Mouse (Mus musculus) hindbrain, embryonic 14.5 days (tissue): ENCODE measurements around the gene Mllt3. TPM values are rescaled to one million over a fixed set of nuclear protein-coding genes. Genes with fewer than 3 reads are reported as not detected.

ENCODE experiments used
- ATAC-seq: fragments of 200-750 bp; cut with Nextera tagmentation; 2 replicates; pipeline ENCODE4 v1.8.0; 2017; ENCODE audit warnings: moderate number of reproducible peaks, mild to moderate bottlenecking, moderate TSS enrichment, moderate library complexity; ENCODE audit not compliant: low FRiP score
- DNase-seq: peaks from one replicate; pipeline ENCODE4 v3.0.0-alpha.2; 2015; ENCODE audit warnings: low spot score
- H3K27ac ChIP-seq: fragments of 300-500 bp; sonication (generic); 2 replicates; pipeline ENCODE4 v1.5.1; 2014; ENCODE audit warnings: mild to moderate bottlenecking, moderate library complexity
- H3K27me3 ChIP-seq: fragments of 300-500 bp; sonication (generic); 2 replicates; pipeline ENCODE4 v1.6.1; 2014; ENCODE audit warnings: mild to moderate bottlenecking, low read length, mixed read lengths; ENCODE audit not compliant: control insufficient read depth, insufficient read depth
- H3K36me3 ChIP-seq: fragments of 300-500 bp; sonication (generic); replicated peaks from 2 replicates; pipeline ENCODE4 v1.6.1; 2014; ENCODE audit not compliant: control insufficient read depth, insufficient read depth
- H3K4me1 ChIP-seq: fragments of 300-500 bp; sonication (generic); replicated peaks from 2 replicates; pipeline ENCODE4 v1.6.1; 2014; ENCODE audit warnings: antibody characterized with exemption, low read length, mixed read lengths; ENCODE audit not compliant: control insufficient read depth, insufficient read depth
- H3K4me2 ChIP-seq: fragments of 300-500 bp; sonication (generic); replicated peaks from 2 replicates; pipeline ENCODE4 v1.6.1; 2014; ENCODE audit warnings: mild to moderate bottlenecking, moderate library complexity
- H3K4me3 ChIP-seq: fragments of 300-500 bp; sonication (generic); replicated peaks from 2 replicates; pipeline ENCODE4 v1.5.1; 2014; ENCODE audit warnings: mild to moderate bottlenecking, low read length
- H3K9ac ChIP-seq: fragments of 300-500 bp; sonication (generic); 2 replicates; pipeline ENCODE4 v1.6.1; 2014
- H3K9me3 ChIP-seq: fragments of 300-500 bp; sonication (generic); 2 replicates; pipeline ENCODE4 v1.6.1; 2016; ENCODE audit warnings: low read length; ENCODE audit not compliant: control insufficient read depth
- WGBS: fragments of 180-500 bp; shearing (Covaris S2); extraction: QIAGEN DNeasy Blood & Tissue Kit; methylation state at CpG from one replicate; pipeline ENCODE4 v1.1.7; 2014; 5-methylcytosine and 5-hydroxymethylcytosine counted together
- polyA plus RNA-seq: library from polyadenylated mRNA; unstranded; fragments of >200 nt; fragmentation: Nextera tagmentation; extraction: Ambion mirVana; gene quantifications from 2 replicates; pipeline ENCODE4 v1.2.1, GENCODE M21; 2014

Gene Mllt3
- polyA plus RNA-seq, 1 experiment from 2014 or later = 72.9 TPM

- H3K9me3 ChIP-seq = no peaks in the 10 kb centered on the region
- H3K27ac ChIP-seq = 0 out of 2 replicates have a peak overlapping the region, but pooled peaks have one; percentile 34
- H3K36me3 ChIP-seq = no peaks in the 10 kb centered on the region
- 93% methylated on average over 1 of the region's 1 CpGs for WGBS
- no peak overlapping the region for H3K4me2 ChIP-seq
- H3K4me1 ChIP-seq = 0 out of 2 replicates have a peak, but pooled peaks cover 10% of the 10 kb centered on the region
- H3K27me3 ChIP-seq = no peaks in the 10 kb centered on the region
- DNase-seq (no peak), ATAC-seq (no peak)
- H3K4me3 ChIP-seq = no peak overlapping the region
- no peak overlapping the region for H3K9ac ChIP-seq
Observed at GRCm38 (mm10) chr4:87818276-87818675, 214.9 kb downstream of the Mllt3 start.

GRCm38 (mm10) chr4:87815465-87816108, 217.6 kb downstream of the Mllt3 start:
- H3K9ac ChIP-seq = no peak overlapping the region
- H3K27me3 ChIP-seq = no peaks in the 10 kb centered on the region
- DNase-seq = no peak
- 92% methylated on average over 7 of the region's 7 CpGs for WGBS
- ATAC-seq = no peak
- no peaks in the 10 kb centered on the region for H3K36me3 ChIP-seq
- no peaks in the 10 kb centered on the region for H3K9me3 ChIP-seq
- H3K4me1 ChIP-seq = 0 out of 2 replicates have a peak, but pooled peaks cover 10% of the 10 kb centered on the region
- H3K4me3 ChIP-seq = no peak overlapping the region
- no peak overlapping the region for H3K27ac ChIP-seq
- no peak overlapping the region for H3K4me2 ChIP-seq

- ATAC-seq (no peak), DNase-seq (no peak)
- Histone ChIP-seq H3K9ac (no peak overlapping the region), H3K27me3 (no peaks in the 10 kb centered on the region), H3K4me3 (no peak overlapping the region), H3K27ac (no peak overlapping the region), H3K4me1 (no peaks in the 10 kb centered on the region), H3K36me3 (no peaks in the 10 kb centered on the region), H3K4me2 (no peak overlapping the region), H3K9me3 (no peaks in the 10 kb centered on the region)
- 91% methylated on average over 2 of the region's 2 CpGs for WGBS
Observed at GRCm38 (mm10) chr4:87811899-87812298, 221.3 kb downstream of the Mllt3 start.

- 0 out of 2 replicates have a peak, but pooled peaks cover 11% of the 10 kb centered on the region for H3K4me1 ChIP-seq
- WGBS = 33% methylated on average over 6 of the region's 6 CpGs
- no peak overlapping the region for H3K9ac ChIP-seq
- H3K4me2 ChIP-seq = no peak overlapping the region
- no peaks in the 10 kb centered on the region for H3K27me3 ChIP-seq
- H3K36me3 ChIP-seq = no peaks in the 10 kb centered on the region
- H3K4me3 ChIP-seq = no peak overlapping the region
- no peaks in the 10 kb centered on the region for H3K9me3 ChIP-seq
- H3K27ac ChIP-seq = no peak overlapping the region
- no peak for ATAC-seq
- DNase-seq = no peak
Observed at GRCm38 (mm10) chr4:87806196-87806987, 226.8 kb downstream of the Mllt3 start.

- 0 out of 2 replicates have a peak, but pooled peaks cover 18% of the 10 kb centered on the region for H3K4me1 ChIP-seq
- no peak for DNase-seq
- 39% methylated on average over 3 of the region's 3 CpGs for WGBS
Observed at GRCm38 (mm10) chr4:87804576-87804975, 228.6 kb downstream of the Mllt3 start.

GRCm38 (mm10) chr4:87803313-87803712, 229.9 kb downstream of the Mllt3 start:
- Histone ChIP-seq H3K27ac (no peak overlapping the region), H3K36me3 (no peaks in the 10 kb centered on the region), H3K27me3 (no peaks in the 10 kb centered on the region), H3K9ac (no peak overlapping the region), H3K9me3 (no peaks in the 10 kb centered on the region), H3K4me2 (no peak overlapping the region), H3K4me1 (0 out of 2 replicates have a peak, but pooled peaks cover 18% of the 10 kb centered on the region), H3K4me3 (no peak overlapping the region)
- DNase-seq (no peak), ATAC-seq (no peak)
- WGBS = 73% methylated on average over 3 of the region's 3 CpGs

More at GRCm38 (mm10) chr4:87804576-87804975, 228.6 kb downstream of the Mllt3 start:
- Histone ChIP-seq H3K27me3 (no peaks in the 10 kb centered on the region), H3K4me2 (no peak overlapping the region), H3K4me3 (no peak overlapping the region), H3K27ac (no peak overlapping the region), H3K36me3 (no peaks in the 10 kb centered on the region), H3K9me3 (no peaks in the 10 kb centered on the region), H3K9ac (no peak overlapping the region)
- no peak for ATAC-seq

- Histone ChIP-seq H3K27me3 (no peaks in the 10 kb centered on the region), H3K36me3 (no peaks in the 10 kb centered on the region)
Observed at GRCm38 (mm10) chr4:87802140-87802539, 231.0 kb downstream of the Mllt3 start.

GRCm38 (mm10) chr4:87801332-87801731, 231.8 kb downstream of the Mllt3 start:
- no peak overlapping the region for H3K9ac ChIP-seq
- H3K4me3 ChIP-seq = no peak overlapping the region
- 88% methylated on average over 3 of the region's 3 CpGs for WGBS
- no peaks in the 10 kb centered on the region for H3K36me3 ChIP-seq
- DNase-seq = no peak
- H3K27me3 ChIP-seq = no peaks in the 10 kb centered on the region
- H3K9me3 ChIP-seq = no peaks in the 10 kb centered on the region
- no peak for ATAC-seq
- 0 out of 2 replicates have a peak, but pooled peaks cover 14% of the 10 kb centered on the region for H3K4me1 ChIP-seq
- no peak overlapping the region for H3K27ac ChIP-seq
- no peak overlapping the region for H3K4me2 ChIP-seq

More at GRCm38 (mm10) chr4:87802140-87802539, 231.0 kb downstream of the Mllt3 start:
- Histone ChIP-seq H3K4me1 (0 out of 2 replicates have a peak, but pooled peaks cover 18% of the 10 kb centered on the region), H3K9me3 (no peaks in the 10 kb centered on the region), H3K4me2 (no peak overlapping the region), H3K9ac (no peak overlapping the region), H3K27ac (no peak overlapping the region), H3K4me3 (no peak overlapping the region)
- DNase-seq (no peak), ATAC-seq (no peak)
- WGBS = 55% methylated on average over 4 of the region's 4 CpGs

GRCm38 (mm10) chr4:87800276-87800675, 232.9 kb downstream of the Mllt3 start:
- no peaks in the 10 kb centered on the region for H3K9me3 ChIP-seq
- WGBS = 71% methylated on average over 1 of the region's 1 CpGs
- no peak for ATAC-seq
- no peaks in the 10 kb centered on the region for H3K36me3 ChIP-seq
- H3K4me3 ChIP-seq = no peak overlapping the region
- H3K4me2 ChIP-seq = no peak overlapping the region
- no peaks in the 10 kb centered on the region for H3K27me3 ChIP-seq
- H3K9ac ChIP-seq = no peak overlapping the region
- no peak for DNase-seq
- H3K4me1 ChIP-seq = 0 out of 2 replicates have a peak, but pooled peaks cover 10% of the 10 kb centered on the region
- no peak overlapping the region for H3K27ac ChIP-seq
